Mouse (Mus musculus) inflammation-experienced regulatory T-cells, adult 16 weeks (primary cell): Measurements from ENCODE around the gene Nono. TPM values are rescaled to one million over a fixed set of nuclear protein-coding genes. Genes with fewer than 3 reads are reported as not detected.

Experiments
- polyA plus RNA-seq: library from polyadenylated mRNA; unstranded; fragments of 100-300 nt; shearing (Covaris generic); gene quantifications from one replicate; pipeline ENCODE4 v1.2.1, GENCODE M21; 2017

Nono gene
- 343 TPM for polyA plus RNA-seq

DNA sequence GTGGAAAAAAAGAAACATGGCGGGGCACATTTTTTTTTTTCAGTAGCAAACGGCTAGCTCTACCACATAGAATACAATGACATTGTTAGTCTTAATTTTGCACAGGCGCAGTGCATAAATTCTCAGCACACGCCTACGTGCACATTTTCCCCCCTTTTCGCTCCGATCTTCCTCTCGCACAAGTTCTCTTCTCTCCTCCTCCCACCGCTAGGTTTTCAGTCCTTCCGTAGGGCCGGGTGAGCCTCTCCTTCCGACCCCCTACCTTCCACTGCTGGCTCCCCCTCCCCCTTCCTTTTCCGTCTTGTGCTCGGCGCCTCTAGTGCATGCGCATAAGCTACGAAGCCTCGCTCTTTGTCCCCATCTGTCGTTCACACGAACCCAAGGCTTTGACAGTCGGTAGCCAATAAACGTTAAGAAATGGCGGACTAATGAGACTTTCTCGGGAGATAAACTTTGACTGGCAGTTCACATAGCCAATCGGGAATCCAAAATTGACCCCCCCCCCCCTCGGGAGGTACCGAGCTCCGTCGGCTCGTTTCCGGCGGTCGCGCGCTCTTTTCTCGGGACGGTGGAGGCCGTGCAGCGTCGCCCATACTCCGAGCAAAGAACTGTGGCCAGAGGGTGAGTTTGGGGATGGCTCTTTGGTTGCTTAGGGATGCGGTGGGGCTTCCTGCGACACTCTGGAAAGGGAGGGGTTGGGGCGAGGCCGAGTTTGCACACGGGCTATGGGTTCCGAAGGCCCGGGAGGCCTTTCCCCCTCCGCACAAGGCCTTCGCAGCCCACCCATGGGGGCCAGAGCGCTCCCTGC lies at the start of gene Nono:
Nono (plus strand) TSS at position 177 of the 808 bp plus-strand sequence.

DNA sequence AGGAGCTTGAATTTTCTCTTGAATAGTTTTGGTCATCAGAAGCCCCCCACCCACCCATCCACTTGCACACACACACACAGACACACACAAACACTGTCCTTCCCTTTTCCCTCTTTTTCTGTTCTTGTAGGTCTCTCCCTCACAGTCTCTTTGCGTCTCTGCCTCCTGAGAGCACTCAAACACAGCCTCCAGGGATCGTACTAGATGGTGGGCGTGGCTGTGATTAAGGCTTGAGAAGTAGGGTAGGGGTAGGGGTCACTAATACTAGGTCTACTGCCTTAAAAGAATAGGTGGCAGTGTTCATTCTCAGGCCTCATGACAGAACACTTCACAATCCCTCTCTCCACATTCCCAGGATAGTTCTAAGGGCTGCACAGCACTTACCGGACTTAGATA lies 8.4 kb upstream of the Nono start, which contains the start of gene Zmym3:
Zmym3 (minus strand) TSS at position 150 of the 396 bp plus-strand sequence.

DNA sequence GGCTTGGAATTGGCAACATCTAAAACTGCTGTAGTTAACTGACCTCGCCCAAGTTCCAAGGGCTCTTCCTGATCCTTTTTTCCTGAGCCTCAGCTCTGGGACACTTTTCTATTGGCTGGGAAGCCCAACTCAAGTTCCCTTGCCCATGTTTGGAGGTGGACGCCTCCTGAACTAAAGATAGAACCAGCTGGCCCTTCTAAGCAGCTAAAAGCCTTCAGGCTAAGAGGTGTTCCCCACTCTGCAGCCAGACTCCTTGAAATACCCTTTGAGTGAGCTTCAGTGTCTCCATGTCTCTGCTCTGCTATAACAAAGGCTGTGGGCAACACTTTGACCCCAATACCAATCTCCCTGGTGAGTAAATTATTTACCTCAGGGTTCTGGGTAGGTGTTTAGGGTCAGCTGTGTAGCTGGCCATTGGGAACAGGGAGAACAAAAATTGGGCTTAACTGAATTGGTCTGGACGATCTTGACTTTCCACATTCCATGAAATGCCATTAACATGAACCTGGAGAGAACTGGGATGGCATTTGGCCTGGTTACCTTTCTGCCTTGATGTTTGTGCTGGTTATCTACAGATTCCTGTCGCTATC lies 19.9 kb downstream of the Nono start, which contains the start of gene Itgb1bp2:
Itgb1bp2 (plus strand) TSS at position 203 of the 590 bp plus-strand sequence.

Other genes with a start within 250 kb of the Nono start
- gene Snx12, start 206.8 kb upstream of the Nono start, polyA plus RNA-seq: 60.7 TPM
- 2.0 TPM for gene Foxo4, start 174.8 kb upstream of the Nono start, polyA plus RNA-seq
- gene Gm614, start 165.3 kb upstream of the Nono start, polyA plus RNA-seq: 4.8 TPM
- gene Il2rg, start 161.1 kb upstream of the Nono start, polyA plus RNA-seq: 1,777 TPM
- gene Gm20489, start 160.3 kb upstream of the Nono start, polyA plus RNA-seq: not detected
- gene Med12, start 155.3 kb upstream of the Nono start, polyA plus RNA-seq: 99.2 TPM
- gene Nlgn3, start 130.2 kb upstream of the Nono start, polyA plus RNA-seq: 0.07 TPM
- not detected for gene Gjb1, start 52.9 kb upstream of the Nono start, polyA plus RNA-seq
- 21.8 TPM for gene Zmym3, start 8.5 kb upstream of the Nono start, polyA plus RNA-seq
- gene Itgb1bp2, start 19.8 kb downstream of the Nono start, polyA plus RNA-seq: 0.56 TPM
- 34.7 TPM for gene Taf1, start 103.4 kb downstream of the Nono start, polyA plus RNA-seq
- gene Ogt, start 210.7 kb downstream of the Nono start, polyA plus RNA-seq: 392 TPM